Mouse (Mus musculus): ENCODE measurements around the gene Myo1h. TPM values are rescaled to one million over a fixed set of nuclear protein-coding genes. Genes with fewer than 3 reads are reported as not detected.

Myo1h gene
- not detected in 2 replicates for polyA plus RNA-seq (2012)

- TF ChIP-seq GATA1 (IDR thresholded peaks at IDR 0.05; ENCODE audit: low read length): no peak
Measured at GRCm38 (mm10) chr5:114288874-114289273, at the start of gene Myo1h. Myo1h (plus strand) TSS chr5:114289166.

DNA sequence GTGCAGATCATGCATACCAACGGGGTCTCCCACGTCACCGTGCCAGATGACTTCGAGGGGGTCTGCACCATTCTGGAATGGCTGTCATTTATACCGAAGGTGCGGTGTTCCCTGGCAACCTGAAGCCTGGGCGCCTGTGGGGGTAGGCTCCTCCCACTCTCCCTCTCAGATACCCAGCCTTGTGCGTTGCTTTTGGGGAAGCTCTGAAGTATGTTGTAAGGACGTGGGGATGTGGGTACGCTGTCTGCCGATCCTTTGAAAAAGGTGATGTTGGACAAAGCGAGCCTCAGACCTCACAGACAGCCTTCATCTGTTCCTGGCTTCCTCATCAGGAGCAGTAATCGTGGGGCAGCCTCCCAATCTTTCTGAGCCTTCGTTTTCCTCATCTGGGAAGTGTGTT, 49.2 kb upstream of the Myo1h start:
- no peak for TF ChIP-seq GATA1 (IDR thresholded peaks at IDR 0.05; ENCODE audit: low read length)

DNA sequence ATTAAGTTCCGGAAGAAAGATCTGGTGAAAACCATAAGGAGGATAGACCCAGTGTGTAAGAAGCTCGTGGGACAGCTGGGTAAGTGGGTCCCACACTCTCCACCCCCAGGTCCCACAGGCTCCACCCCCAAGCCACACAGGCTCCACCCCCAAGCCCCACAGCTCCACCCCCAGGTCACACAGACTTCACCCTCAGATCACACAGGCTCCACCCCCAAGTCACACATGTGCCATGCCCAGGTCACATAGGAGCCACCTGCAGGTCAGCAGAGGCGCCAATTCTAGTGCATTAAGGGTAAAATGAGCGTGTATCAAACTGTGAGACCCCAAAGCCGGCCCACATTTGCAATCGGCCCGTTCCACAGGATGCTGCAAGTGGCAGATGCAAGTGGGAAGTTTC, 42.5 kb upstream of the Myo1h start:
- no peak for TF ChIP-seq GATA1 (IDR thresholded peaks at IDR 0.05; ENCODE audit: low read length)

DNA sequence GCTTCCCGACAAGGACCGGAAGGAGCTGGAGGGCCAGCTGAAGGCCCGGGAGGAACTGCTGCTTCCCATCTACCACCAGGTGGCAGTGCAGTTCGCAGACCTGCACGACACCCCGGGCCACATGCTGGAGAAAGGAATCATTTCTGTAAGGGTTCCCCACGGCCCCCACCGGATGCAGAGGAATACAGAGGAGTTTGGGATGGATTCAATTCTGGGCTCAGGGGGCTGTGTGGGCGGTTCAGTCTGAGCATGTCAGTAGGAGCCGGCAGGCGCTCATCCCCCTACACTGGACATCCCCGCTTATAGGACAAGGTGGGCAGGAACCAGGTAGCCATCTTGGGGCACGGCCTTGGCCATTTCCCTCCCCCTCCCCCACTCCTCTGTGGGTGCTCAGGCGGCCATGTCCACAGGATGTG, 40.8 kb upstream of the Myo1h start:
- TF ChIP-seq GATA1 (IDR thresholded peaks at IDR 0.05; ENCODE audit: low read length): no peak

DNA sequence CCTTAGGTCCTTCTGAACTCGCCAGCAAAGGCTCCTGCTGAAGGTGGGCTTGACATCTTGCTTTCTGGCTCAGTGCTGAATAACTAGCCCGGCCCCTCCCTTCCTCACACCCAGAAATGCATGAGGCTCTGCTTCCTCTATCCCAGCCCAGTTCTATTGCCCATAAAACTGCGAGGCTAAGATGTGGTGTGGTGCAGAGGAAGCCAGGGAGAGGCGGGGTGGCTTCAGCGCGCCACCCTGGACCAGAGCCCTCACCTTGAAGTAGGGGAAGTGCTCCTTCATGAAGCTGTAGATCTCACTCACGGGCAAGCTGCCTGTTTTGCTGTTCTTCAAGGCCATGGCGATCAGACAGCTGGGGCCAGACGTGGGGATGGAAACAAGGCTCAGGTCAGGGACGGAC, 29.5 kb upstream of the Myo1h start:
- no peak for TF ChIP-seq GATA1 (IDR thresholded peaks at IDR 0.05; ENCODE audit: low read length)

DNA sequence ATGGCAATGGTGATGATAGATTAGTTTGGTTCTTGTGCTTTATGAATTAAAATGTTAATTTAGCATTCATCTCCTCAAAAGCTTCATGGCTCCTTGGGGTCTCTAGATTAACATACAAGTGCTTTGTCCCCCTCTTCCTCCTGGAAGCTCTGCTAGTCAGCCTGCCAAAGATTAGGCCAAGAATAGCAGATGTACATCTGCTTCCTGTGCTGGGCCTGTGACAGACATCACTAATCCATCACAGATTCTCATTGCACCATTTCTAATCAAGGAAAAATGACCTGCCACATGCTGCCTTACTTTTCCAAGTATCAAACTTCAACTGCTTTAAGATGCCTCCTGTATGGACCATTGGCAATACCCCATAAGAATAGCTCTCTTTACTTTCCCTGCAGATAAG, 27.5 kb upstream of the Myo1h start:
- no peak for TF ChIP-seq GATA1 (IDR thresholded peaks at IDR 0.05; ENCODE audit: low read length)

- TF ChIP-seq GATA1 (IDR thresholded peaks at IDR 0.05; ENCODE audit: low read length): no peak
Measured at GRCm38 (mm10) chr5:114264030-114264459, 24.9 kb upstream of the Myo1h start.

DNA sequence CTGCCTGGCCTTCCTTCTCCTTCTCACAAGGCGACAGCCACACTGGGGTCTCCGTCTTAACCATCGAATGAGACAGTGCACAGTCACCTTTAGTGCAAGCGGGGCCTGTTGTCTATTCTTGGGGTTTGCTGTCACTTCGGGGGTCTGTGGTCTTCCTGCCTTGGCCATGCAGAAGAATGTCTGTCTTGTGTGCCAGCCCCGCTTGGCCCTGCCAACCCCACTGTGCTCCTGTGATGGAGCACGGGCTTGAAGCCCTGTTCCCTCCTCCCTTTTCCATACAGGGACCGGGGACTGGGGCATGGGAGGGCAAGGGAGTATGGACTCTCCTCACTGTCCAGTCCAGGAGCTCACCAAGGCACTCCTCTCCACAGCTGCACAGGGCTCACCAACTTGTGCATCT, 24.2 kb upstream of the Myo1h start:
- no peak for TF ChIP-seq GATA1 (IDR thresholded peaks at IDR 0.05; ENCODE audit: low read length)

DNA sequence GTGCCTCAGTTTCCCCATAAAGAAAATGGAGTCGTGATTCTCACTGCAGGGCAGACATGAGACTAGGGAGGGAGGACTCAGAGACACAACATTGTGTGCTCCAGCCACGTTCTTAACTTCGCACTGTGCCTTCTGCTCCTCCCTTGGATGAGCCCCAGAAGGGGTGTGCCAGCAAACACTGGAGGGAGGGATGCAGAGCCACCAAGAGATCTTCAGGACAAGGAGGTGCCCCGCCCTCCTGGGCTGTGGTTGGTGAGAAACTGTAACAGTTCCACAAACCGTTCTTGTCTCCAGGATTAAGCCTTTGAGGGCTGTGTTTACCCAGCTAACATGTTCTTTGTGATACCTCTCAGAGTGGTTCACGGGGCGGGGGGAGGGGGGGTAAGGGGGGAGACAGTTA, 20.3 kb upstream of the Myo1h start:
- no peak for TF ChIP-seq GATA1 (IDR thresholded peaks at IDR 0.05; ENCODE audit: low read length)

GRCm38 (mm10) chr5:114269499-114269898, 19.5 kb upstream of the Myo1h start:
- no peak for TF ChIP-seq GATA1 (IDR thresholded peaks at IDR 0.05; ENCODE audit: low read length)

DNA sequence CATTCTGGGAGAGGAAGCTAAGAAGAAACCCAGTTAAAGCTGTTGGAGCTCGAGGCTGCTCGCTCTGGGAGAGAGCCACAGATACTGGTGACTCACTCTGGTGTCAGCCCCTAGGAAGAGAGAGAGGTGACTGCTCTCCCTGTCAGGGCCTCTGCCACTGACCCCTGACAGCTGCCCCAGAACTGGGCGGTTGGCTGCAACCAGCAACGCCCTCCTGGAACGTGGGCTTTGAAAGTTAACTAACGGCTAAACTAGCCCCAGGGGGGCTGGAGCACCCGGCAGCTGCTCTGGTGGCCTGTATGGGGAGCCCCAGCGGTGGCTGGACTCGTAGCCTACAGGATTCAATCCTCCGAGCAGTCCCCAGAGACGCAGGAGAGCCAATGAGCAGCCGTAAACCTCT, 19.0 kb upstream of the Myo1h start:
- TF ChIP-seq GATA1 (IDR thresholded peaks at IDR 0.05; ENCODE audit: low read length): no peak

- TF ChIP-seq GATA1 (IDR thresholded peaks at IDR 0.05; ENCODE audit: low read length): no peak
Measured at GRCm38 (mm10) chr5:114273693-114274402, 15.1 kb upstream of the Myo1h start, which contains the start of gene Foxn4. Foxn4 (minus strand) TSS chr5:114273807.

DNA sequence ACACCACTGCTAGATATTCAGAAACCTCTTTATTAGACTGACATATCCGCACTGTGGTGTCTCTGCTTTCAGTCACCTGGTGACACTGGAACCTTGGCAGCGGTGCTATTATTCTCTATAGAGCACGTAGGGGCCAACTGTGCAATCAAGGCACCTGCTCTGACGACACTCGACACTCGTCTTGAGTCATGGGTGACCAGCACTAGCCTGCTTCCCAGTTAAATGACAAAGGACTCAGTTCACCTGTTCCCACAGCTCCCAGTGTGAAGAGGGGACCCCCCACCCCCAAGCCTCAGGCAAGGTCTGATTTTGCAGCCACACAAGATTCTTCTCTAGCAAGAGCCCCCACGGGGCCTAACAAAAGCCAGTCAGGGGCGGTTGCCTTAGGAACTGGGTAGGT, 13.6 kb upstream of the Myo1h start:
- TF ChIP-seq GATA1 (IDR thresholded peaks at IDR 0.05; ENCODE audit: low read length): no peak

DNA sequence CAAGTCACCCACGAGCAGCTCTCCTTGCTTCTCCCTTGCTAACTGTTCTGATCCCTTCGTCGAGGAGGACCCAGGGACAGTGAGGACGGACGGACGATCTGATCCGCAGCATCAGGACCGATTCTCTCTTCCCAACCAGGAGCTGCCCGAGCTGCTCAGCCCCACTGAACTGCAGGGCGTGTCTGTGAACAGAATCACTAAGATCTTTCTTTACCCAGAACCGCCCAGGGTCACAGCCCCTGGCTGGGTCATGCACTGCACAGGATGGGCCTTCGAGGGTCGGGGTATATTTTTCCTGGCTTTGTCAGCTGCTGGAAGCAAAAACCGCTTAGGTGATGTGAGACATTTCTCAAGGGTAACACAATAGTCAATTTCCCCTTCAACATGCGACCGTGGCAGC, 13.0 kb upstream of the Myo1h start:
- TF ChIP-seq GATA1 (IDR thresholded peaks at IDR 0.05; ENCODE audit: low read length): no peak

GRCm38 (mm10) chr5:114279382-114280143, 9.4 kb upstream of the Myo1h start:
- no peak for TF ChIP-seq GATA1 (IDR thresholded peaks at IDR 0.05; ENCODE audit: low read length)

DNA sequence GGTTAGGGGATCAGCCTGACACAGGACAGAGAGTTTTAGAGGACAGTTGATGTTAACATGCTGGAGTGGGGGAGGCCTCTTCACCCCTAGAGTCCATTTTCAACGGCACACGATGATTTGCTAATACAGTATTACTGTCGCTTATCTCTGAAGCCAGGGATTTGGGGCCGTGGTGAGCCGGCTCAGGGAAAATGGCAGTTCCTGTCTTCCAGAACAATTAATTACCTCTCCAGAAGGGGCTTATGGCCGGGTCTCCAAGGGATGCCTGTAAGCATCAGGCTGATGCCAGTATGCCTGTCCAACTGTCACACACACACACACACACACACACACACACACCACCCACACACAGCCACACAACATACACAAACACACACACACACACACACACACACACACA, 6.6 kb upstream of the Myo1h start:
- TF ChIP-seq GATA1 (IDR thresholded peaks at IDR 0.05; ENCODE audit: low read length): no peak
